Mouse (Mus musculus) MEL-GATA-1-ER (cell line): ENCODE measurements around the gene Bola3.
"Not testable (repeated sequence)": the region's sequence is repeated elsewhere in the genome, so short reads cannot be mapped to it uniquely, and the experiment has no call there.

Experiments used
- DNase-seq: peaks from one replicate; pipeline ENCODE4 v3.0.0-alpha.2; 2012; ENCODE audit warnings: low read depth; ENCODE audit errors: extremely low read depth

The Bola3 gene

GRCm38 (mm10) chr6:83348873-83349272 lies at the start of gene Bola3:
Gene Bola3 (plus strand): TSS chr6:83349147.
- no peak for DNase-seq

GRCm38 (mm10) chr6:83300447-83301229 lies 48.3 kb upstream of the Bola3 start:
- DNase-seq = no peak

GRCm38 (mm10) chr6:83301294-83301693 lies 47.7 kb upstream of the Bola3 start:
- DNase-seq = no peak

- no peak for DNase-seq
Measured at GRCm38 (mm10) chr6:83302264-83302663, 46.7 kb upstream of the Bola3 start.

- no peak for DNase-seq
Measured at GRCm38 (mm10) chr6:83309017-83309416, 39.9 kb upstream of the Bola3 start.

- no peak for DNase-seq
Measured at GRCm38 (mm10) chr6:83311206-83311605, 37.7 kb upstream of the Bola3 start.

GRCm38 (mm10) chr6:83312021-83312420 lies 36.9 kb upstream of the Bola3 start:
- no peak for DNase-seq

- no peak for DNase-seq
Measured at GRCm38 (mm10) chr6:83312514-83312913, 36.4 kb upstream of the Bola3 start.

- no peak for DNase-seq
Measured at GRCm38 (mm10) chr6:83315293-83315692, 33.7 kb upstream of the Bola3 start.

GRCm38 (mm10) chr6:83316022-83316421 lies 32.9 kb upstream of the Bola3 start:
- DNase-seq = peak; percentile 71

GRCm38 (mm10) chr6:83317108-83317741 lies 31.7 kb upstream of the Bola3 start:
- DNase-seq = peak; percentile 85

- DNase-seq = no peak
Measured at GRCm38 (mm10) chr6:83321927-83322326, 27.0 kb upstream of the Bola3 start.

GRCm38 (mm10) chr6:83322794-83323193 lies 26.2 kb upstream of the Bola3 start:
- DNase-seq = no peak

GRCm38 (mm10) chr6:83323652-83324419 lies 25.1 kb upstream of the Bola3 start:
- peak; percentile 80 for DNase-seq

- DNase-seq = peak; percentile 92
Measured at GRCm38 (mm10) chr6:83325525-83326393, 23.2 kb upstream of the Bola3 start, which contains the start of the genes Mthfd2 and Mob1a. Gene Mthfd2 (minus strand): TSS chr6:83325908. Gene Mob1a (plus strand): TSS chr6:83326016.

- no peak for DNase-seq
Measured at GRCm38 (mm10) chr6:83326394-83326736, 22.6 kb upstream of the Bola3 start.

- no peak for DNase-seq
Measured at GRCm38 (mm10) chr6:83326761-83327160, 22.2 kb upstream of the Bola3 start.

GRCm38 (mm10) chr6:83327591-83328190 lies 21.3 kb upstream of the Bola3 start:
- no peak for DNase-seq

- no peak for DNase-seq
Measured at GRCm38 (mm10) chr6:83341387-83341786, 7.6 kb upstream of the Bola3 start.

GRCm38 (mm10) chr6:83342957-83343356 lies 6.0 kb upstream of the Bola3 start:
- DNase-seq = no peak

- not testable (repeated sequence) for DNase-seq
Measured at GRCm38 (mm10) chr6:83345285-83345684, 3.7 kb upstream of the Bola3 start.
